Mouse (Mus musculus) CD8-positive naive resting alpha-beta T cell, adult 2 months (primary cell): ENCODE results near the gene Tspo2.
A peak's percentile ranks its signal among the peaks of the same experiment; 100 is the strongest.

Experiments
- DNase-seq, 2 experiments: peaks; one replicate each; pipeline ENCODE4 v3.0.0; 2022; ENCODE audit warnings: low read depth in 2 of 2, low spot score in 2 of 2

Tspo2 gene

GRCm38 (mm10) chr17:48451753-48452444 lies 577 bp upstream of the Tspo2 start:
- no peak for DNase-seq

DNA sequence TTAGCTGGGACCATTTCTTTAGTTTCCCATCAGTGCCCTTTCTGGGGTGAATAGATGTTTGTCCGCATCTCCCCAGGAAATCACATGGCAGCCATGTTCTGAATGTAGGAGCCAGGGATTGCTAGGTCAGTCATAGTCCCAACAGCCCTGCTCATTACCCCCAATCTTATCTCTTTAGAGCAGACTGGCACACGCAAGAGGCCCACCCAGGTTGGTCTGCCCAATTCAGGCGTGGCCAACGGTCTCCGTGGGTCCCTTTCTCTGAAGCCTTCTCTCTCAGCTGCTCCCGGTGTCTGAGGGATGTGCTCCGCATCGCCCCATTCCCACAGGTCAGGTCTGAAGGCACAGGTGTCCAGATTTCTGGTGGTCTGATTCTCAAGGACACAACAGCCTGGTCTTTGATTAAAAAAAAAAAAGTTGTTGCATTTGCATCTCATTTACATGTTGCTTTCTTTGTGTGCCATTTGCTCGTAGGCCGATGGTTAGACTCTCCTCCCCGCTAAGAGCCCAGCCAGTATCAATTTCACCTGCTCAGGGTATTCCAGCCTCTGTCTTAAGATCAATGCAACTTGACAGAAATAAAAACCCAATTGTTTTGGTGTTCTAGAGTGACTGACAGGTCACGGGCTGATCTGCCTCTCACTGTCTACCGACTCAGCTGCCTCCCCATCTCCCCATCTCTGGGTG lies 513 bp downstream of the Tspo2 start:
- DNase-seq, result no peak

GRCm38 (mm10) chr17:48447675-48448074 lies 3.6 kb downstream of the Tspo2 start:
- no peak for DNase-seq

- no peak for DNase-seq
Observed at GRCm38 (mm10) chr17:48443542-48444145, 7.7 kb downstream of the Tspo2 start.

DNA sequence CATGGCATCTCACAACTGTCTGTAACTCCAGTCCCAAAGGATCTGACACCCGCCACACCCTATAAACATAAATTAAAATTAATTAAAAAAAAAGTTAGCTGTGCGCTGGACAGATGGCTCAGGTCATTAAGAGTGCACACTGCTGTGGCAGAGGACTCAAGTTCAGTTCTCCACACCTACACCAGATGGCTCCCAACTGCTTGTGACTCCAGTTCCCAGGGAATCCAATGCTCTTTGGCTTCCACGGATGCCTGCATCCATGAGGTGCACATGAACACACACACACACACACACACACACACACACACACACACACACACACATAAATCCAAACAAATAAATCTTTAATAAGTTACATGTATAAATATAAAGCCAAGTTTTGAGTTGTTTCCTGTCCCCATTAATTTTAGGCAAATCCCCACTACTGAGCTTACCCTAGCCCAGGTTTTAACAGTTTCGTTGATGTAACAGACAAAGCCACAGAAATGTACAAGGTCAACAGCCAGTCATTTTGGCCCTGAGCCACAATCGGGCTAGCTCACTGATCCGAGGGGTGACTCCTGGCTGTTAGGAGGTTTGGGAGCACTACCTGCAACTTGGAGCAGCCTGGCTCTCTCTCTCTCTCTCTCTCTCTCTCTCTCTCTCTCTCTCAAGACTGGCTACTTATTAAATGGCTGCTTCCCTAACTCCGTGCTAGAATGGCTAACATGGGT lies 8.4 kb downstream of the Tspo2 start:
- DNase-seq, result no peak

DNA sequence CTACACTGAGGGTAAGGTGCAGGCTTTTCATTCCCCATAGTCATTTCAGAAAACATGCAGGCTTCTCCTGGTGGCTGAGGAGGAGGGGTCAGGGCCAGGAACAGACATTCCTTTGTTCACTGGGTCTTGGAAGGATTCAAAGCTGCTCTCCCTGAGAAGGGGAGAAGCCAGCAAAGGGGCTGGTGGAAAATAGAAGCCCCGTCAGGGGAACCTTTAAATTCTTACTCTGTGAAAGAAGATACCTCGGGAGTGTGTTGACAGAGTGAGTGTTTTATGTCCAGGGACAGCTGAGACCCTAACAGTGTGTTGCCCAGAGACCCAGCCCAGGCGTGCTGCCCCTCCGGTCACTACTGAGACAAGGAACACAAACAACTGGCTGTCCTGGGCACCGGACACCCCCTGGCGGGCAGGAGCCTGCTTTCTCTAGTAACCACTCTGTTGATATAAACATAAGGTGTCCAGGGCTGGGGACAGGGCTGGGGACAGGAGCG lies 13.9 kb downstream of the Tspo2 start:
- DNase-seq, result no peak

- DNase-seq, result no peak
Observed at GRCm38 (mm10) chr17:48436487-48436886, 14.8 kb downstream of the Tspo2 start.

- DNase-seq, result no peak
Observed at GRCm38 (mm10) chr17:48434479-48434878, 16.8 kb downstream of the Tspo2 start.

DNA sequence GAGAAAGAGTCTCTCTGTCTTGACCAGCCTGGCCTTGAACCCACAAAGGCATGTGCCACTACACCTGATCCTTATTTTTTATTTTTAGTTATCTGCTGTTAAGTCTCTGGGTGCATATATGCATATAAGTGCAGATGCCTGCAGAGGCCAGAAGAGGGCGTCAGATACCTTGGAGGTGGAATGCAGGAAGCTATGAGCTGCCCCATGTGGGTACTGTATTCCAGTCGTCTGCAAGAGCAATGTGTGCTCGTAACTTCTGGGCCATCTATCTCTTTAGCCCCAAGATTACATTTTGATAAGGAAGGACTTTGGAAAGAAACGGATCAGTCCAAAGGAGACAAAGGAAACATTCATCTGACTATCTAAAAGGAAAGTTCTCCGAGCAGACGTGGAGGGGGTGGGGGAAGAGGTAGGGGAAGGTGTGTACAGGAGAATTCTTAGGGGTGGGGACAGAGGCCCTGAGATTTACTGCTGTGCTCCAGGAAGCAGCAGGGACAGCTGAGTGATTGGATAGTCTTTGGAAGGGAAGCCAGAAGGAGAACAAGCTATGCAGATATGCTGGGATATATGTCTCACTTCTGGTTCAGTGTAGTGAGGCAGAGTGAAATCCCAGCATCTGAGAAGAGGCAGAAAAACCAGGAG lies 17.5 kb downstream of the Tspo2 start:
- no peak for DNase-seq

- DNase-seq, result no peak
Observed at GRCm38 (mm10) chr17:48433006-48433655, 18.2 kb downstream of the Tspo2 start.

- DNase-seq, result no peak
Observed at GRCm38 (mm10) chr17:48432158-48432980, 19.0 kb downstream of the Tspo2 start, which contains the start of gene Apobec2. Gene Apobec2, minus strand, starts transcription at chr17:48432930.

DNA sequence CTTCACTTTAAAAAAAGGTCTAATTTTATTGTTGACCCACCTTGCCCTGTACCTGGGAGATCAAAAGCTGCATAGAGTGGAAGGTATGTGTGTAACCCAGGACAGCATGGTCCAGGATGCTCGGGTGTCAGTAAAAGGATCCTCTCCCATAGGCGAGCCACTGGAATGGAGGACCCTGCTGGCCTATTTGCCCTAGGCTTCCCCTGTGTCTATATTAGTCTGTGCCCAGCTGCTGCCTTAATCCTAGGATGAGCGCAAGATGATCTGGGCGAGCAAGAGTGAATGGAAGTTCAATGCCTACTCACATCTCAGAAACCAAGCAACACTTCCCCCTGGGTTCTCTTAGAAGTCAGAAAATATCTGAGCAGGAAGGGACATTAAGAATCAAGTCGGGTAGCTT lies 20.3 kb downstream of the Tspo2 start:
- no peak for DNase-seq

DNA sequence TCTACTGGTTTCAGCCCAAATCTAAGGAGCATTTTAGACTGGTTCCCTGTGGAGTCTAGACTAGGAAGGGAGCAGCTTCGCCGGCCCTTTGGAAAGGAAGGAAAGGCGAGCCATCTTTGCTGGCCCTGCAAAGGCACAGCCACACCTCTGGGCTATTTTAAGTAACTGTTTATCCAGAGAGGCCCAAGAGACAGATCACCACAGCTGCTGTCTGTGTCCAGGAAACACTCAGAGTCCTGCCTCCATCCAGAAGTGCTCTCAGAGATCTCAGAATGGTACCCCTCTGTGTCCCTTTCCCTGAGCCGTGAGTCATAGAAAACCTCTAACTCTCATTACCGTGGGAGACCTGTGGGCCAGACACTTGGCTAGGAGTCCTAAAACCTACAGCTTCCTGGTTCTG lies 20.9 kb downstream of the Tspo2 start:
- no peak for DNase-seq

GRCm38 (mm10) chr17:48427852-48428530 lies 23.3 kb downstream of the Tspo2 start:
- peak in 1 of 2 experiments; percentile 29 for DNase-seq

GRCm38 (mm10) chr17:48426991-48427750 lies 24.2 kb downstream of the Tspo2 start:
- no peak for DNase-seq

DNA sequence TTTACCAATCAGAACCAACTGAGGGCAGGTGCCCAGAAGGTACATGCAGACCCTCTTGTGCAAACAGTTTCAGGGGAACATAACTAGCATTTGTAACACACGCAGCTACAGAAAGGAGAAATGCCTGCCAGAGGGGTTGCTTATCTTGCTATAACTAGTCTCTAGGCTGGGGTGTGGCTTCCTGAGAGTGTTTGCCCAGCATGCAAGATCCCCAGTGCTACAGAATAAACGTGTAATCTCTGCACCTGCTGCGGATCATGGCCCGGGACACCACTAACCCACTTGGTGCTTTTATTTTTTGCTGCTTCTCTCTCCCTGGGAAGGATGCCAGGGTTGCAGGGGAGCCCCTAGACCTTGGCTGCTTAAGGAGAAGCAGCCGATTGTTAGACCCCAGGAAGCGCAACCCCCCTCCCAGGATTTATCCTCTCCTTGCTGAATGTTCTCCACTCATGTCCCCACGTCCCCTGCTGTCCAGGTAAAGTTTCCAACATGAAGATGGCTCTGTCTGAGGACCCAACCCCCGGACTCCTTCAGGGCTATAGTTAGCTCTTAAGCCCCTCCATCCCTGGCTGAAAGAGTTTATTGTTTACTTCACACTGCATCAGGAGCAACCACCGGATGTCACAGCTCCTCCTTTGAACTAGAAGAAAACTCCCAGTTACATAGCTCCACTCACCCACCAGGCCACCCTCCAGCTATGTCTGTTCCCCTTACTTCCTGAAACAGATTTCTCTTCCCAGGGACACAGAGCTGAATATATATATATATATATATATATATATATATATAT lies 25.3 kb downstream of the Tspo2 start:
- peak; percentile 11 to 25 for DNase-seq

DNA sequence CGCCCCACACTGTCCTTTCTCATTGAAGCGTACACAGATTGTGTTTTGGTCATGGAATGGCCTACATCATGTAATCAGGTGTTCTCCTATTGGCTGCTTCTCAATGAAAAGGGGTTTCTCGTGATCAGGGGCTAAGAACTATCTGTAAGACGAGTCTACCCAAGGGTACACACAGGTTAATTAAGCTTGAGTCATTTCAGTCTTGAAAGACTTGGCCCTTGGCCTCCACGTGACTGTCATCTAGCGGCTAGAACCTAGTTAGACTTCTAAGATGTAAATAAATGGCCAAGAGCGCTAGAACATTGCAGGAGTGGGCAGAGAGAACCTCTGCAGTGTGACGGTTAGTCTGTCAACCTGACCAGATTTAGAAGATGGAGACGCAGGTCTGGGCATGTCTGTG lies 27.1 kb downstream of the Tspo2 start:
- no peak for DNase-seq

- DNase-seq, result no peak
Observed at GRCm38 (mm10) chr17:48419571-48419970, 31.8 kb downstream of the Tspo2 start.
